ENCODE assay signal across 9 mouse cellular contexts in the genomic region with DNA sequence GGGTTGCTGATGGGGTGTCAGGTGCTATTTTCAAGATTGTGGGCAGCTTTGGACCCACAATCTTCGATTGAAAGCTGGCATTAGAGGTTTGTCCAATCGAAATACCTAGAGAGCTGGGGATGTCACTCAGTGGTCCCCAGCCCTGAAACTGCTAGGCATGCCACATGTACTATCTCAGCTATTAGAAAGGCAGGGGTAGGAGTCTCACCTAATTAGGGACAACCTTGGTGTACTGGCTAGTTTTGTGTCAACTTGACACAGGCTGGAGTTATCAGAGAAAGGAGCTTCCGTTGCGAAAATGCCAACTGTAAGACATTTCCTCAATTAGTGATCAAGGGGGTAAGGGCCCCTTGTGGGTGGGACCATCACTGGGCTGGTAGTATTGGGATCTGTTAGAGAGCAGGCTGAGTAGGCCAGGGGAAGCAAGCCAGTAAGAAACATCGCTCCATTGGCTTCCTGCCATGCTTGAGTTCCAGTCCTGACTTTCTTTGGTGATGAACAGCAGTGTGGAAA. TPM values are rescaled to one million over a fixed set of nuclear protein-coding genes. Genes with fewer than 3 reads are reported as not detected.
A peak's percentile ranks its signal among the peaks of the same experiment; 100 is the strongest.
DNase-seq lines count a peak whose midpoint lies in the region; ATAC-seq lines count a peak whose summit lies in the region.
"Had no signal": no experiment of that assay in that cellular context is flagged by ENCODE, and none has a peak within 500 bp of the region (broad histone marks: within the 10 kb centered on the region; RNA-seq: fewer than 3 reads in every experiment).

No protein-coding gene starts in this region.

- H3K27me3 ChIP-seq in intestine, embryonic 16.5 days (replicated peaks; ENCODE audit: control insufficient read depth, insufficient read depth, low read length), result no peaks in the 10 kb centered on the region
- H3K27me3 ChIP-seq in intestine, embryonic 15.5 days (replicated peaks), result no peaks in the 10 kb centered on the region
- H3K27me3 ChIP-seq in embryonic facial prominence, embryonic 15.5 days, result no peaks in the 10 kb centered on the region
- no peaks in the 10 kb centered on the region for H3K27me3 ChIP-seq in midbrain, embryonic 13.5 days

- peaks cover 37% of the 10 kb centered on the region for H3K4me1 ChIP-seq in intestine, embryonic 16.5 days (ENCODE audit: control insufficient read depth, insufficient read depth, low read length)
- peaks cover 27% of the 10 kb centered on the region for H3K4me1 ChIP-seq in intestine, embryonic 15.5 days (replicated peaks)
- peaks cover 37% of the 10 kb centered on the region for H3K4me1 ChIP-seq in embryonic facial prominence, embryonic 15.5 days
- H3K4me1 ChIP-seq in midbrain, embryonic 13.5 days (replicated peaks), result peaks cover 42% of the 10 kb centered on the region

- 24% methylated on average over 5 of the region's 5 CpGs for WGBS in intestine, embryonic 16.5 days
- WGBS in intestine, embryonic 15.5 days, result 23% methylated on average over 5 of the region's 5 CpGs
- 21% methylated on average over 5 of the region's 5 CpGs for WGBS in embryonic facial prominence, embryonic 15.5 days
- WGBS in midbrain, embryonic 13.5 days, result 32% methylated on average over 5 of the region's 5 CpGs

- H3K4me3 ChIP-seq in intestine, embryonic 16.5 days (ENCODE audit: low read length), result no peak overlapping the region; the same call in 1 of the 2 replicates
- H3K4me3 ChIP-seq in intestine, embryonic 15.5 days (replicated peaks), result no peak overlapping the region
- no peak overlapping the region for H3K4me3 ChIP-seq in embryonic facial prominence, embryonic 15.5 days (replicated peaks)
- 0 out of 2 replicates have a peak overlapping the region, but pooled peaks have one; percentile 3 for H3K4me3 ChIP-seq in midbrain, embryonic 13.5 days (replicated peaks)

- peak overlapping the region; percentile 4; the same call in 1 of the 2 replicates for H3K27ac ChIP-seq in intestine, embryonic 16.5 days (ENCODE audit: low read length)
- no peak overlapping the region for H3K27ac ChIP-seq in intestine, embryonic 15.5 days
- peak overlapping the region; percentile 5; the same call in 1 of the 2 replicates for H3K27ac ChIP-seq in embryonic facial prominence, embryonic 15.5 days (replicated peaks)
- 0 out of 2 replicates have a peak overlapping the region, but pooled peaks have one; percentile 16 for H3K27ac ChIP-seq in midbrain, embryonic 13.5 days

- ATAC-seq in intestine, embryonic 16.5 days, result no peak
- ATAC-seq in intestine, embryonic 15.5 days, result no peak
- ATAC-seq in embryonic facial prominence, embryonic 15.5 days (ENCODE audit: insufficient number of reproducible peaks, low FRiP score, low TSS enrichment, low read depth), result no peak
- ATAC-seq in midbrain, embryonic 13.5 days, result no peak

- H3K9me3 ChIP-seq in intestine, embryonic 16.5 days (ENCODE audit: control insufficient read depth, low read length), result no peaks in the 10 kb centered on the region
- H3K9me3 ChIP-seq in intestine, embryonic 15.5 days, result no peaks in the 10 kb centered on the region
- H3K9me3 ChIP-seq in embryonic facial prominence, embryonic 15.5 days (replicated peaks), result no peaks in the 10 kb centered on the region
- H3K9me3 ChIP-seq in midbrain, embryonic 13.5 days, result no peaks in the 10 kb centered on the region

- no peak overlapping the region; the same call in 1 of the 2 replicates for H3K9ac ChIP-seq in intestine, embryonic 16.5 days (ENCODE audit: low read depth, low read length)
- H3K9ac ChIP-seq in intestine, embryonic 15.5 days, result no peak overlapping the region
- H3K9ac ChIP-seq in embryonic facial prominence, embryonic 15.5 days, result no peak overlapping the region
- no peak overlapping the region for H3K9ac ChIP-seq in midbrain, embryonic 13.5 days (replicated peaks)

- no peak overlapping the region for H3K4me2 ChIP-seq in intestine, embryonic 16.5 days (ENCODE audit: low read depth, low read length)
- no peak overlapping the region for H3K4me2 ChIP-seq in intestine, embryonic 15.5 days (replicated peaks)
- no peak overlapping the region for H3K4me2 ChIP-seq in embryonic facial prominence, embryonic 15.5 days (replicated peaks)
- no peak overlapping the region for H3K4me2 ChIP-seq in midbrain, embryonic 13.5 days (replicated peaks)

- peaks cover 37% of the 10 kb centered on the region for H3K36me3 ChIP-seq in intestine, embryonic 16.5 days (ENCODE audit: control insufficient read depth, insufficient read depth, low read length)
- peaks cover 30% of the 10 kb centered on the region for H3K36me3 ChIP-seq in intestine, embryonic 15.5 days
- H3K36me3 ChIP-seq in embryonic facial prominence, embryonic 15.5 days, result peaks cover 61% of the 10 kb centered on the region
- H3K36me3 ChIP-seq in midbrain, embryonic 13.5 days, result peaks cover 51% of the 10 kb centered on the region

- DNase-seq in cerebellum, adult 11-12 months, result peak; percentile 48
- DNase-seq in cerebellum, postnatal 36 days, result no peak
- DNase-seq in right cerebral cortex, postnatal 14 days, result no peak
- DNase-seq in adrenal gland, postnatal 14 days, result no peak
- DNase-seq: lung, postnatal 10 days had no signal

RNA-seq across cellular contexts. Expression of gene Tubb5, which starts 4.8 kb away (rescaled TPM):
- 559 and 622 TPM in 2 replicates for polyA plus RNA-seq in intestine, embryonic 16.5 days (2015; fragmentation: Nextera tagmentation; extraction: Ambion mirVana)
- 729 and 776 TPM in 2 replicates for polyA plus RNA-seq in intestine, embryonic 15.5 days (2015; fragmentation: Nextera tagmentation; extraction: Ambion mirVana)
- polyA plus RNA-seq in embryonic facial prominence, embryonic 15.5 days (2015; fragmentation: Nextera tagmentation; extraction: Ambion mirVana), result 823 TPM in 2 replicates
- polyA plus RNA-seq in midbrain, embryonic 13.5 days (2015; fragmentation: Nextera tagmentation; extraction: Ambion mirVana), result 1,832 and 1,895 TPM in 2 replicates
- total RNA-seq in adrenal gland, postnatal 14 days (2021), result 285 and 320 TPM in 2 replicates

RNA-seq across cellular contexts. Expression of gene Mdc1, which starts 8.0 kb away (rescaled TPM):
- 10.0 and 11.8 TPM in 2 replicates for polyA plus RNA-seq in intestine, embryonic 16.5 days (2015; fragmentation: Nextera tagmentation; extraction: Ambion mirVana)
- 14.9 and 16.1 TPM in 2 replicates for polyA plus RNA-seq in intestine, embryonic 15.5 days (2015; fragmentation: Nextera tagmentation; extraction: Ambion mirVana)
- polyA plus RNA-seq in embryonic facial prominence, embryonic 15.5 days (2015; fragmentation: Nextera tagmentation; extraction: Ambion mirVana), result 12.0 and 16.1 TPM in 2 replicates
- 10.3 and 12.7 TPM in 2 replicates for polyA plus RNA-seq in midbrain, embryonic 13.5 days (2015; fragmentation: Nextera tagmentation; extraction: Ambion mirVana)
- total RNA-seq in adrenal gland, postnatal 14 days (2021), result 20.6 and 21.9 TPM in 2 replicates

RNA-seq across cellular contexts. Expression of gene Flot1, which starts 10.3 kb away (rescaled TPM):
- 56.9 and 58.5 TPM in 2 replicates for polyA plus RNA-seq in intestine, embryonic 16.5 days (2015; fragmentation: Nextera tagmentation; extraction: Ambion mirVana)
- 49.1 and 49.4 TPM in 2 replicates for polyA plus RNA-seq in intestine, embryonic 15.5 days (2015; fragmentation: Nextera tagmentation; extraction: Ambion mirVana)
- 64.4 and 72.6 TPM in 2 replicates for polyA plus RNA-seq in embryonic facial prominence, embryonic 15.5 days (2015; fragmentation: Nextera tagmentation; extraction: Ambion mirVana)
- polyA plus RNA-seq in midbrain, embryonic 13.5 days (2015; fragmentation: Nextera tagmentation; extraction: Ambion mirVana), result 59.6 and 67.4 TPM in 2 replicates
- total RNA-seq in adrenal gland, postnatal 14 days (2021), result 52.4 and 59.5 TPM in 2 replicates

RNA-seq across cellular contexts. Expression of gene Ier3, which starts 11.8 kb away (rescaled TPM):
- polyA plus RNA-seq in intestine, embryonic 16.5 days (2015; fragmentation: Nextera tagmentation; extraction: Ambion mirVana), result 16.0 and 16.2 TPM in 2 replicates
- polyA plus RNA-seq in intestine, embryonic 15.5 days (2015; fragmentation: Nextera tagmentation; extraction: Ambion mirVana), result 13.9 and 14.4 TPM in 2 replicates
- 28.7 and 30.2 TPM in 2 replicates for polyA plus RNA-seq in embryonic facial prominence, embryonic 15.5 days (2015; fragmentation: Nextera tagmentation; extraction: Ambion mirVana)
- polyA plus RNA-seq in midbrain, embryonic 13.5 days (2015; fragmentation: Nextera tagmentation; extraction: Ambion mirVana), result 6.7 and 7.1 TPM in 2 replicates
- 12.7 and 26.3 TPM in 2 replicates for total RNA-seq in adrenal gland, postnatal 14 days (2021)

RNA-seq across cellular contexts. Expression of gene Nrm, which starts 27.8 kb away (rescaled TPM):
- 47.7 and 51.7 TPM in 2 replicates for polyA plus RNA-seq in intestine, embryonic 16.5 days (2015; fragmentation: Nextera tagmentation; extraction: Ambion mirVana)
- 48.5 and 51.7 TPM in 2 replicates for polyA plus RNA-seq in intestine, embryonic 15.5 days (2015; fragmentation: Nextera tagmentation; extraction: Ambion mirVana)
- 53.2 and 55.2 TPM in 2 replicates for polyA plus RNA-seq in embryonic facial prominence, embryonic 15.5 days (2015; fragmentation: Nextera tagmentation; extraction: Ambion mirVana)
- 28.9 and 33.2 TPM in 2 replicates for polyA plus RNA-seq in midbrain, embryonic 13.5 days (2015; fragmentation: Nextera tagmentation; extraction: Ambion mirVana)
- 10.6 and 15.9 TPM in 2 replicates for total RNA-seq in adrenal gland, postnatal 14 days (2021)
